Mouse (Mus musculus) inflammation-experienced regulatory T-cells, adult 6 months (primary cell): ENCODE results near the gene Foxp1. TPM values are rescaled to one million over a fixed set of nuclear protein-coding genes. Genes with fewer than 3 reads are reported as not detected.

Experiments
- ATAC-seq: one replicate; pipeline ENCODE4 v1.8.0; 2017
- polyA plus RNA-seq, 3 experiments: library from polyadenylated mRNA; unstranded; fragments of 100-300 nt; shearing (Covaris generic); gene quantifications; one replicate each; pipeline ENCODE4 v1.2.1; 2017

Gene Foxp1
- polyA plus RNA-seq, 3 experiments from 2014 or later = 83.3 to 273 (median 271) TPM

- no peak for ATAC-seq
Observed at GRCm38 (mm10) chr6:99035459-99036375, 486.8 kb downstream of the Foxp1 start.

GRCm38 (mm10) chr6:99033062-99033461 lies 489.5 kb downstream of the Foxp1 start:
- ATAC-seq = no peak

- peak; percentile 46 for ATAC-seq
Observed at GRCm38 (mm10) chr6:99031321-99031903, 491.1 kb downstream of the Foxp1 start.

DNA sequence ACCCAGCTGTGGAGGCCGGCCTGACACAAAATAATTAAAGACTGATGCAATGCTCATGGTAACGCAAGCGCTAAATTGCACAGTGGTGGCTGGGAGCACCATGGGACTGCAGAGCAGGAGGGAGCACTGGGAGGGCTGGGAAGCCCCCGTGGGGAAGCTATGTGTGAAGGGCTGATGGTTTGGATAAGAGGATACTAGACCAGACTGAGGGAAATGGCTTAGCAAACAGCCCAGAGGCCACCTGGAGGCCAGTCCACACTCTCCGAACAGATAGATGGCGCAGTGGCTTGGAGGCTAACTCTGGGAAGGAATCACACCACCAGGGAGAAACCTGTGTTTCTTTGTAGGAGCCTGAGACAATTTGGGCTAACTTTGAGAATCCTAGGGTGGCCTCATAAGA lies 492.3 kb downstream of the Foxp1 start:
- no peak for ATAC-seq

GRCm38 (mm10) chr6:99029438-99029837 lies 493.1 kb downstream of the Foxp1 start:
- no peak for ATAC-seq

DNA sequence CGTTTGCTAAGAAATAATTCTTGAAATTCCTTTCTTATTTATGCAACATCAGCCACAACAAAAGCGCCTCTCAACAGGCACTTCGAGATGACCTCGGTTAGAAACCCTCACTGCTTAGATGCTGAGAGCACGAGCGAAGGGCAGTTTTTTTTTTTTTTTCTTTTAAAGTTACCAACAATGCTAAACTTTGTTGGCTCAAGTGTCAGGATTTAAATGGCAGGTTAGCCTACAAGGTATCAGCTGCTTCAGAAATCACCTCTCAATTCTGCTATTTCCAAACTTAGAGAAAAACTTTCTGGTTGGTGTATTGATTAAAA lies 493.6 kb downstream of the Foxp1 start:
- ATAC-seq = no peak

DNA sequence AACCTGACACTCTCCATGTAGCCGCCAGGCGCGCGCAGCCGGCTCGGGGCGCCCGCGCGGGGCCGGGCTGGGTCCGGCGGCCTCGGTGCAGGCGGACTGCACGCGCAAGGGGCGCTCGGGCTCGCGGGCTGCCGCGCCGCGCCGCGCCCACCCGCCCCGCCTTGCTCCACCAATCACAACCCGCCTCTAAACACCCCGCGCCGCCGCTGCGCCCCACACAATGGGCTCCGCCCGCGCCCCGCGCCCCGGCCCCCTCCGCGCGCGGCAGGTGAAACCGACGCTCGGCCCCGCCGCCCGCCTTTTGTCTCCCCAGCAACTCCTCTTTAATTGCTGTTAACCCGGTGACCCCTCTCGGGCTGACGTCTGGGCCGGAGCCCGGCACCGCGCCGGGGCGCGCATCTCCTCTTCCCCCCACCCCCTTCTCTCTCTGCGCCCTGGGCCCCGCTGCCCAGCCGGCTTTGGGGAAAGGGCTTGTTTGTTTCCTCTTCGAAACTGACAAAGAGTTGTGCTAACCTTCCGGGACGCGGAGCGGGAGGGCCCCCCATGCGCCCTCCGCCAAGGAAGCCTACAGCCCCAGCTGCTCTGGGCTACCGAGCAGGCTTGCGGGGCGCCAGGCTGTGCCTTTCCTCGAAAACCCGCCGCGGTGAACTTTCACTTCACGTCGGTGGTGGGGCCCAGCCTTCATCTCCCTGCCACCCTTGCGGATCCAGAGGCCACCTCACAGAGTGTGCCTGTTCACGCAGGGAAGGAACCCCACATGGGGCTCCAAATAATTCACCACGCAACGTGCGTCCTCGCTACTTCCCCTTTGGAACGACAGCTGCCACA lies 494.1 kb downstream of the Foxp1 start:
- ATAC-seq = peak; percentile 14

GRCm38 (mm10) chr6:99027542-99028160 lies 494.9 kb downstream of the Foxp1 start:
- ATAC-seq = no peak

DNA sequence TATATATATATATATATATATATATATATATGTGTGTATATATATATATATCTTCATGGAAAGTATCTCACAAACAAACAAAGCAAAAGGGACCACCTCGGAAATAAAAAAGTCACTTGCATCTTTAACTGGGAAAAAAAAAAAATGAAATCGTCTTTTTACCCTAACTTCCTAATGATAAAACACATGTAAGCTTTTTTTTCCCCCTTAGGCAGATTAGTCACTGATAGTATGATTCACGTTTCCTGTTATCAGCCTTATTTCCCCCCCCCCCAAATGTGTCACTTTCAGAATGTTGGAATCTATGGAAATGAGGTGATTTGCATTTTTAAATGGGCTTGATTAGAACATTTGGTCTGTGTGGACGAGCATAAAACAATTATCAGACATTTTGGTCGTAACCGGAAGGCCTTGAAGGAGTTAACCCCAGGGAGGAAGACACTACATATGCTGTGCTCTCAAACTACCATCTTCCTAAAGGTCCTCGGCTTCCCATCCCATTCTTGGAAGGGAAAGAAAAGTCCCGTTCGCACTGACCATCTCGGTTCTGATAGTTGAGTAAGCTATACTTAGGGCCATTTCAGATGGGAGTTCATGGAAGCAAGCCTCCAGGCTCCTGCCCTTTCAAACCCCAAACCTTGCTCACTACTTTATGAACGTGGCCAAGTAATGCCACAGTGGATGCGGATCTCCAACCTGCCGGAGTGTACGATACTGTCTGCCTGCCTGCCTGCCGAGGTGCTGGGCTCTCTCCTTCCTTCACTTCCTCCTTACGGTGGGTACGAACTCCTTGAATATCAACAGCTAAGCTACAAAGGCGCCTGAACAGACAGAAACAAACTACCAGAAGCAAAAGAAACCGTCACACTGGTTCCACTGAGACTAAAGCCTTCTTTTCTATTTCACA lies 495.6 kb downstream of the Foxp1 start:
- peak; percentile 19 for ATAC-seq

DNA sequence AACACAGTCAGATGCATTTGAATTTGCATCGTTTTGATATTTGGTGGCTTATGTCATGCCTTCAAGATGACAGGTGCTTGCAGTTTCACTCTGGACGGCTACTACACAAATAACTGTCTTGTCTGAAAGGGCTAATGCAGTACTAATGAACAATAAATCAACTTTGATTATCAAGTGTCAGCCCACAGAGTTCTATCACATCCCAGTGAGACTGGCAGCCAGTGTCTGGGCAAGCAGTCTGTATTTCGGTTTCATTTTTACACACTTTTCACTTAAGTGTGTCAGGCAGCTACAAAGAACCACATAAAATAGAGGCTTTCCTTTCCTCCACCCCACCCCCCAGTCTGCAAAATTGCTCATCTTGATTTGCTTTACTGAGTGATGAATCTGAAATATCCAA lies 496.5 kb downstream of the Foxp1 start:
- ATAC-seq = peak; percentile 66

GRCm38 (mm10) chr6:99024588-99024987 lies 497.9 kb downstream of the Foxp1 start:
- ATAC-seq = no peak

- ATAC-seq = no peak
Observed at GRCm38 (mm10) chr6:99020570-99021444, 501.7 kb downstream of the Foxp1 start.

DNA sequence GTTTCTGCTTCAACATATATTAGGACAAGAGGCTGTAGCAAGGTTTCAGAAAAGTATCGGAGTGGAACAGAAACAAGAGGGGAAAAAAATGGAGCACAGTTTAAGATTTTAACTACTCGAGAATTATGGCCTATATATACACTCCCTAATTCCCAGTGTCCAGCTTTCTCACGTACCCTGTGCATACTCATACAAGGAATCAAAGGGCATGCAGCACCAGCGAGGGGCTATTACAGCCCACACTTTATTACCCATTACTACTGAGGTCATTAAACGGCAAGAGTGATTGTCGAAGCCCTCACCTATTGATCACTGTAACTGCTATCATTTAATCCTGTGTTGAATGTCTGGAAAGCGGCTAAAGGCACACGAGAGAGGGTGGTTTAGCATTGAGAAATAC lies 502.8 kb downstream of the Foxp1 start:
- ATAC-seq = no peak

- ATAC-seq = no peak
Observed at GRCm38 (mm10) chr6:99019266-99019665, 503.3 kb downstream of the Foxp1 start.

- no peak for ATAC-seq
Observed at GRCm38 (mm10) chr6:99013866-99014502, 508.5 kb downstream of the Foxp1 start.

DNA sequence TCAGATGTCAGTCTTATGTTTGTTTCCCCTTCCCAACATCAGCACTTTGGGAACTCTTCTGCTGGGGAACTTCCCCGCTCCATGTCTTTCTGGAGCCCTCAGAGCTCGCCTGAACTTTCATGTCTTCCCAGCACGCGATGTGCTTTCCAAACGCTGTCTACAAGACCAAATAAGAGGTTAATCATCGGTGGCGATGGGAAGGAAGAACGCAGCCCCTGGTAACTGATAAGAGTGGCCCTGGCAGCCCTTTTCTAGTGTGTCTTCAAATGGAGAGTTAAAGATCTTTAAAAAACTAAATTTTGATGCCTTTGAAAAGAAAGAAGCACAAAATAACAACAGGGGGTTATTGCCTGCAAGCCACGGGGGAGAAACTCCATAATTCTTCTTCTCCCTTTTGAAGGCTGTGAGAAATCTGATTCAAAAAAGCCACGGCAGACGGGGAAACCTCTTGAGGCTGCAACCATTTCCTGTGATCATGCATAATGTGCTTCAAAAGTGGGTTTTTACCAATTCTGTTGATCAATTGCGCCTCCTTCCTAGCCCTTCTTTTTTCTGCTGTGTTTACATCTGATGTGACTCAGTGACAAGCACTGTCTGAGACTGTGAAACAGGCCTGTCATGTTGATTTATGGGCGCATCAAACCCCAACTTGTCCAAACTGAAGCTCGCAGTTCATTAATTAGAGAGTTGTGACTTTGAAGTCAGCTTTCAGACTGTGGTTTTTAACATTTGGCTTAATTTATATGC lies 509.2 kb downstream of the Foxp1 start:
- peak; percentile 84 for ATAC-seq

GRCm38 (mm10) chr6:99011895-99012584 lies 510.5 kb downstream of the Foxp1 start:
- ATAC-seq = no peak

- no peak for ATAC-seq
Observed at GRCm38 (mm10) chr6:99009771-99010170, 512.8 kb downstream of the Foxp1 start.

GRCm38 (mm10) chr6:99008565-99008964 lies 514.0 kb downstream of the Foxp1 start:
- ATAC-seq = no peak
